Mouse (Mus musculus) heart, adult 2 months (tissue): ENCODE results near the gene Pecr. TPM values are rescaled to one million over a fixed set of nuclear protein-coding genes. Genes with fewer than 3 reads are reported as not detected.

ENCODE experiments used
- DNase-seq, 2 experiments: peaks; one replicate each; pipeline ENCODE4 v3.0.0; 2021
- H3K27ac ChIP-seq: fragments of 200-600 bp; 2 replicates; pipeline ENCODE4 v1.8.1; 2022
- H3K27me3 ChIP-seq: fragments of 200-500 bp; 2 replicates; pipeline ENCODE4 v1.6.1; 2012; ENCODE audit warnings: mild to moderate bottlenecking, low read length, inconsistent platforms, mixed read lengths; ENCODE audit not compliant: control insufficient read depth, insufficient read depth
- H3K36me3 ChIP-seq: fragments of 200-500 bp; 2 replicates; pipeline ENCODE4 v1.6.1; 2012; ENCODE audit warnings: low read length, inconsistent platforms; ENCODE audit not compliant: control insufficient read depth, insufficient read depth
- H3K4me1 ChIP-seq: fragments of 200-500 bp; 2 replicates; pipeline ENCODE4 v1.6.1; 2011; ENCODE audit warnings: low read length; ENCODE audit not compliant: control insufficient read depth, insufficient read depth
- H3K4me3 ChIP-seq: fragments of 200-600 bp; 2 replicates; pipeline ENCODE4 v1.8.1; 2022
- H3K79me2 ChIP-seq: fragments of 200-500 bp; replicated peaks from 2 replicates; pipeline ENCODE4 v1.6.1; 2012; ENCODE audit warnings: mild to moderate bottlenecking, inconsistent platforms, low read length, moderate library complexity, mixed read lengths; ENCODE audit not compliant: control insufficient read depth, insufficient read depth
- H3K9ac ChIP-seq: fragments of 200-500 bp; 2 replicates; pipeline ENCODE4 v1.6.1; 2012; ENCODE audit warnings: low read depth, mild to moderate bottlenecking, control low read depth, inconsistent platforms, low read length, mixed read lengths
- CTCF ChIP-seq: fragments of 200-600 bp; IDR thresholded peaks from 2 replicates; pipeline ENCODE4 v1.8.1; 2022; ENCODE audit warnings: antibody characterized with exemption, mild to moderate bottlenecking, moderate library complexity
- EP300 ChIP-seq: fragments of 200-500 bp; IDR thresholded peaks from 2 replicates; pipeline ENCODE4 v1.6.1; 2011; ENCODE audit warnings: low read depth, low read length, control low read depth; ENCODE audit not compliant: insufficient read depth
- POLR2A ChIP-seq: fragments of 200-500 bp; IDR thresholded peaks from 2 replicates; pipeline ENCODE4 v1.6.1; 2011; ENCODE audit warnings: mild to moderate bottlenecking, low read depth, low read length, control low read depth; ENCODE audit not compliant: insufficient read depth
- WGBS: fragments of 180-500 bp; shearing (Covaris S2); methylation state at CpG from one replicate; pipeline ENCODE4 v1.1.7; 2018; 5-methylcytosine and 5-hydroxymethylcytosine counted together
- intact Hi-C: fragments of 180-260 bp; cut with DNase I; formaldehyde crosslinking; loops from one replicate; pipeline ENCODE4 v1.15.1; 2025
- polyA plus RNA-seq: library from polyadenylated mRNA; depleted of rRNA; stranded (reverse); fragments of >200 nt; gene quantifications from 2 replicates; pipeline ENCODE4 v1.2.3, GENCODE M21; 2012
- total RNA-seq, 2 experiments: library from RNA; stranded (reverse); gene quantifications; 2 replicates each; pipeline ENCODE4 v1.2.3; 2021

Gene Pecr
- total and polyA plus RNA-seq, 3 experiments, result 8.7 to 10.9 (median 10.0) TPM

DNA sequence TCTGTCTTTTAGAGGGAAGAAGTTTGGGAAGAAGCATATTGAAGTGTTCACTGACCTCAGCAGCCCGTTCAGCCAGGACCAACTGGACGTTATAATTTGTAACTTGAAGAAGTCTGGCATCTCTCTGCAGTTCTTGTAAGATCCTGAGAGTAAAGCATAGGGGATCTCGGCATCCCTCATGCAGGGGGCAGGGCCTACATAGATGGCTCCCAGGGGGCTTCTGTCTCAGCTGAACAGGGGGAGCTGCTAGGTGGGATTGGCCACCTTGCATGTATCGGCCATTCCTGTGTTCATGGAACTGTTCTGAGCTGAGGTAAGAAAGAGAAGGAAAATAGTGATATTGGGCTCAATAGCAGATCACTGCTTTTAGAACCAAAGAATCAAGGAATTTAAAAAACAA is 31.3 kb upstream of the Pecr start:
- WGBS, result 90% methylated on average over 4 of the region's 4 CpGs
- TF ChIP-seq CTCF (no peak), EP300 (no peak), POLR2A (no peak)
- Histone ChIP-seq H3K4me1 (no peaks in the 10 kb centered on the region), H3K79me2 (no peaks in the 10 kb centered on the region), H3K36me3 (no peaks in the 10 kb centered on the region), H3K27me3 (no peaks in the 10 kb centered on the region), H3K4me3 (no peak overlapping the region), H3K9ac (no peak overlapping the region), H3K27ac (no peak overlapping the region)
- intact Hi-C loops, result loop anchor here (5.0 kb wide), 1 partner anchor 262 kb away; no protein-coding TSS in a partner anchor
- no peak for DNase-seq

DNA sequence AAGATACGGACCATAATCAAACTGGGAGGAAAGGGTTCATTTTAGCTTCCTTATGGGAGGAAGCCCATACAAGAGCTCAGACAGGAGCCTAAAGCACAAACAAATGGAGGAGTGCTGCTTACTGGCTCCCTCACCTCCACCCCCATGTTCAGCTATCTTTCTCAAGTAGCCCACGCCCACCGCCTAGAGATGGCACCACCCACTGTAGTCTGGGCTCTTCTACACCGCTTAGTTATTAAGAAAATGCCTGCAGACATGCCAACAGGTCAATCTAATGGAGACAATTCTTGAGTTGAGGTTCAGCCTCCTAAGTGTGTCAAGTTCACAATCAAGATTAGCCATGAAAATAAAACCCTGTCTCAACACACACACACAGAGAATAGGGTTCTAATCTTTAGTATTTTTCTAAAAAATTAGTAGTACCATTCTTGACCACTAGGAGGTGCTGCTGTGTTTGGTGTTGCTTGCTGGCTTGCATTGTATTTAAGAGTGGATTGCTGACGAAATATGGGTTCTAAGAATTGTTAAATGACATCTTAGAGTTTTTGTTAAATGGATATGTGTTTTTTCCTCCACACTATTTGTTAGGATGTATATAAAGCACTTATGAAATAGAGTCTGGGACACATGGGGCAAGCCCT is 29.4 kb upstream of the Pecr start:
- Histone ChIP-seq H3K36me3 (no peaks in the 10 kb centered on the region), H3K27me3 (no peaks in the 10 kb centered on the region), H3K4me1 (no peaks in the 10 kb centered on the region), H3K9ac (no peak overlapping the region), H3K4me3 (no peak overlapping the region), H3K79me2 (no peaks in the 10 kb centered on the region), H3K27ac (no peak overlapping the region)
- intact Hi-C loops, result loop anchor here (5.0 kb wide), 1 partner anchor 544 kb away; no protein-coding TSS in a partner anchor
- no peak for DNase-seq
- WGBS, result 69% methylated on average over 5 of the region's 5 CpGs
- TF ChIP-seq POLR2A (no peak), CTCF (peak; percentile 87)

DNA sequence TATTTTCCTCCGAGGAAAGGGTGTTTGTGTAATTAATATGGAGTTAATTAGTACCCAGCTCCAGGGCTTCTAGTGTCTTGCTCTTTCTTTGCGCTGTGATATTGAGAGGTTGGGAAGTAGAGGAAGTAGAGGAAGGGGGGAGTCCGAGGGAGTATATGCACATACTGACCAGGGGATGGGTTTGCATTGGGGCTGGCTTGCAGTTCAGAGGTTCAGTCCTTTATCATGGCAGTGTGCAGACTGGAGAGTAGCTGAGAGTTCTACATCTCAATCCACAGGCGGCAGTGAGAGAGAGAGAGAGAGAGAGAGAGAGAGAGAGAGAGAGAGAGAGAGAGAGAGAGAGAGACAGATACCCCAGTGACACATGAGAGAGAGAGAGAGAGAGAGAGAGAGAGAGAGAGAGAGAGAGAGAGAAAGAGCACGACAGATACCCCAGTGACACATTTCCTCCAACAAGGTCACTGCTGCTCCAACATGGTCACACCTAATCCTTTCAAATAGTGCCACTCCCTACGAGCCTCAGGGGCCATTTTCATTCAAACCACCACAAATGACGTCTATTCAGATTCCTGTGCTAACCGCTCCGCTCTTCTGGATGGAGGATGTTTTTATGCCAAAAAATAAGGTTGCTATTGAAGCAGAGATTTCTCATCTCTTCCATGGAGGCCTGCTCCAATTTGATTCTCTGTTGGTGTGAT is 28.7 kb upstream of the Pecr start:
- intact Hi-C loops, result loop anchor here (5.0 kb wide), 1 partner anchor 544 kb away; no protein-coding TSS in a partner anchor
- H3K27ac ChIP-seq, result no peak overlapping the region
- H3K4me3 ChIP-seq, result no peak overlapping the region
- H3K9ac ChIP-seq, result no peak overlapping the region
- WGBS, result 85% methylated on average over 9 of the region's 9 CpGs
- no peaks in the 10 kb centered on the region for H3K27me3 ChIP-seq
- no peaks in the 10 kb centered on the region for H3K36me3 ChIP-seq
- TF ChIP-seq POLR2A, result no peak
- TF ChIP-seq EP300, result no peak
- TF ChIP-seq CTCF, result no peak
- no peak for DNase-seq
- H3K4me1 ChIP-seq, result no peaks in the 10 kb centered on the region
- H3K79me2 ChIP-seq, result no peaks in the 10 kb centered on the region

GRCm38 (mm10) chr1:72309744-72310424 is 25.8 kb upstream of the Pecr start:
- Histone ChIP-seq H3K27ac (no peak overlapping the region), H3K27me3 (no peaks in the 10 kb centered on the region), H3K36me3 (no peaks in the 10 kb centered on the region), H3K4me3 (no peak overlapping the region), H3K4me1 (peaks cover 1% of the 10 kb centered on the region; the same call in 1 of the 2 replicates), H3K79me2 (no peaks in the 10 kb centered on the region), H3K9ac (no peak overlapping the region)
- TF ChIP-seq CTCF (no peak), POLR2A (no peak), EP300 (no peak)
- intact Hi-C loops, result loop anchor here (5.0 kb wide), 3 partner anchors 73 to 547 kb away; no protein-coding TSS in a partner anchor
- DNase-seq, result no peak
- 84% methylated on average over 6 of the region's 6 CpGs for WGBS

- H3K4me3 ChIP-seq, result no peak overlapping the region
- TF ChIP-seq CTCF (no peak), EP300 (no peak), POLR2A (no peak)
- intact Hi-C loops, result loop anchor here (5.0 kb wide), 2 partner anchors 72 to 408 kb away; no protein-coding TSS in a partner anchor
- H3K79me2 ChIP-seq, result no peaks in the 10 kb centered on the region
- WGBS, result 67% methylated on average over 4 of the region's 4 CpGs
- no peak overlapping the region for H3K27ac ChIP-seq
- H3K36me3 ChIP-seq, result no peaks in the 10 kb centered on the region
- no peaks in the 10 kb centered on the region for H3K27me3 ChIP-seq
- H3K4me1 ChIP-seq, result peaks cover 1% of the 10 kb centered on the region; the same call in 1 of the 2 replicates
- no peak overlapping the region for H3K9ac ChIP-seq
- no peak for DNase-seq
These were observed 24.8 kb upstream of the Pecr start for GRCm38 (mm10) chr1:72308919-72309318.
